Mouse (Mus musculus) forebrain, embryonic 16.5 days (tissue): ENCODE results near the gene Klrg1. TPM values are rescaled to one million over a fixed set of nuclear protein-coding genes. Genes with fewer than 3 reads are reported as not detected.

Source experiments
- ATAC-seq: fragments of 200-750 bp; cut with Nextera tagmentation; 2 replicates; pipeline ENCODE4 v1.8.0; 2017; ENCODE audit warnings: mild to moderate bottlenecking, moderate library complexity
- H3K27ac ChIP-seq: fragments of 300-500 bp; sonication (generic); 2 replicates; pipeline ENCODE4 v1.5.1; 2014; ENCODE audit warnings: low read length, control low read depth
- H3K27me3 ChIP-seq: fragments of 300-500 bp; sonication (generic); replicated peaks from 2 replicates; pipeline ENCODE4 v1.6.1; 2014; ENCODE audit warnings: low read length; ENCODE audit not compliant: control insufficient read depth, insufficient read depth
- H3K36me3 ChIP-seq: fragments of 300-500 bp; sonication (generic); 2 replicates; pipeline ENCODE4 v1.6.1; 2014; ENCODE audit not compliant: control insufficient read depth, insufficient read depth
- H3K4me1 ChIP-seq: fragments of 300-500 bp; sonication (generic); replicated peaks from 2 replicates; pipeline ENCODE4 v1.6.1; 2014; ENCODE audit warnings: low read length; ENCODE audit not compliant: control insufficient read depth, insufficient read depth
- H3K4me2 ChIP-seq: fragments of 300-500 bp; sonication (generic); 2 replicates; pipeline ENCODE4 v1.6.1; 2014; ENCODE audit warnings: mild to moderate bottlenecking, low read length, control low read depth
- H3K4me3 ChIP-seq: fragments of 300-500 bp; sonication (generic); replicated peaks from 2 replicates; pipeline ENCODE4 v1.5.1; 2014; ENCODE audit warnings: mild to moderate bottlenecking, low read length, control low read depth
- H3K9ac ChIP-seq: fragments of 300-500 bp; sonication (generic); replicated peaks from 2 replicates; pipeline ENCODE4 v1.6.1; 2014; ENCODE audit warnings: low read depth, low read length, control low read depth
- H3K9me3 ChIP-seq: fragments of 300-500 bp; sonication (generic); 2 replicates; pipeline ENCODE4 v1.6.1; 2016; ENCODE audit warnings: low read length; ENCODE audit not compliant: control insufficient read depth
- WGBS: fragments of 180-500 bp; shearing (Covaris S2); extraction: QIAGEN DNeasy Blood & Tissue Kit; methylation state at CpG from one replicate; pipeline ENCODE4 v1.1.7; 2014; 5-methylcytosine and 5-hydroxymethylcytosine counted together
- polyA plus RNA-seq: library from polyadenylated mRNA; unstranded; fragments of >200 nt; fragmentation: Nextera tagmentation; extraction: Ambion mirVana; gene quantifications from 2 replicates; pipeline ENCODE4 v1.2.1, GENCODE M21; 2015

The Klrg1 gene
- polyA plus RNA-seq, 1 experiment from 2014 or later = 0.87 TPM

- no peak for ATAC-seq
- Histone ChIP-seq H3K27ac (no peak overlapping the region), H3K4me1 (no peaks in the 10 kb centered on the region), H3K9ac (no peak overlapping the region), H3K9me3 (no peaks in the 10 kb centered on the region), H3K4me2 (no peak overlapping the region), H3K4me3 (no peak overlapping the region), H3K27me3 (no peaks in the 10 kb centered on the region), H3K36me3 (no peaks in the 10 kb centered on the region)
- 87% methylated on average over 4 of the region's 4 CpGs for WGBS
Observed at GRCm38 (mm10) chr6:122250033-122250432, 32.6 kb downstream of the Klrg1 start.

Other genes with a start within 250 kb of the Klrg1 start
- 57.0 and 62.4 TPM in 2 replicates for gene M6pr, start 25.8 kb upstream of the Klrg1 start, polyA plus RNA-seq
- gene Phc1, start 57.7 kb upstream of the Klrg1 start, polyA plus RNA-seq = 32.7 and 36.9 TPM in 2 replicates
- 97.3 and 97.9 TPM in 2 replicates for gene Rimklb, start 215.9 kb upstream of the Klrg1 start, polyA plus RNA-seq
- 1.7 and 3.1 TPM in 2 replicates for gene Mfap5, start 223.0 kb upstream of the Klrg1 start, polyA plus RNA-seq